Mouse (Mus musculus): Measurements from ENCODE around the gene Casq2. TPM values are rescaled to one million over a fixed set of nuclear protein-coding genes. Genes with fewer than 3 reads are reported as not detected.

The Casq2 gene
- polyA plus RNA-seq, 1 experiment from 2014 or later: 1.1 TPM

- Histone ChIP-seq H3K27ac (no peak overlapping the region), H3K9me3 (replicated peaks) (no peaks in the 10 kb centered on the region), H3K27me3 (0 out of 2 replicates have a peak, but pooled peaks cover 5% of the 10 kb centered on the region), H3K9ac (no peak overlapping the region), H3K4me2 (replicated peaks) (no peak overlapping the region), H3K4me3 (no peak overlapping the region), H3K4me1 (no peaks in the 10 kb centered on the region; the same call in 1 of the 2 replicates), H3K36me3 (no peaks in the 10 kb centered on the region)
- no peak for ATAC-seq (ENCODE audit: low FRiP score)
These were observed 34.7 kb downstream of the Casq2 start for GRCm38 (mm10) chr3:102120947-102121346.

- no peaks in the 10 kb centered on the region for H3K36me3 ChIP-seq
- H3K4me1 ChIP-seq: no peaks in the 10 kb centered on the region; the same call in 1 of the 2 replicates
- no peak for ATAC-seq (ENCODE audit: low FRiP score)
- no peak overlapping the region for H3K9ac ChIP-seq
- H3K4me2 ChIP-seq (replicated peaks): no peak overlapping the region
- no peaks in the 10 kb centered on the region for H3K9me3 ChIP-seq (replicated peaks)
- H3K27ac ChIP-seq: no peak overlapping the region
- 0 out of 2 replicates have a peak, but pooled peaks cover 2% of the 10 kb centered on the region for H3K27me3 ChIP-seq
- WGBS: 83% methylated on average over 7 of the region's 7 CpGs
- no peak overlapping the region for H3K4me3 ChIP-seq
These were observed 35.8 kb downstream of the Casq2 start for GRCm38 (mm10) chr3:102122046-102122445.

- H3K4me2 ChIP-seq (replicated peaks): no peak overlapping the region
- H3K27me3 ChIP-seq: no peaks in the 10 kb centered on the region
- H3K9ac ChIP-seq: no peak overlapping the region
- no peaks in the 10 kb centered on the region for H3K36me3 ChIP-seq
- no peak for ATAC-seq (ENCODE audit: low FRiP score)
- no peak overlapping the region for H3K27ac ChIP-seq
- H3K4me3 ChIP-seq: no peak overlapping the region
- 79% methylated on average over 6 of the region's 6 CpGs for WGBS
- no peaks in the 10 kb centered on the region; the same call in 1 of the 2 replicates for H3K4me1 ChIP-seq
- H3K9me3 ChIP-seq (replicated peaks): no peaks in the 10 kb centered on the region
These were observed 37.4 kb downstream of the Casq2 start for GRCm38 (mm10) chr3:102123654-102124053.

- H3K27me3 ChIP-seq: no peaks in the 10 kb centered on the region
These were observed 39.3 kb downstream of the Casq2 start for GRCm38 (mm10) chr3:102125546-102125945.

GRCm38 (mm10) chr3:102127114-102127513 lies 40.9 kb downstream of the Casq2 start:
- H3K9ac ChIP-seq: no peak overlapping the region
- H3K36me3 ChIP-seq: no peaks in the 10 kb centered on the region
- H3K4me1 ChIP-seq: no peaks in the 10 kb centered on the region; the same call in 1 of the 2 replicates
- 66% methylated on average over 2 of the region's 2 CpGs for whole genome bisulfite sequencing
- no peak overlapping the region for H3K4me3 ChIP-seq
- H3K27me3 ChIP-seq: no peaks in the 10 kb centered on the region
- no peak overlapping the region for H3K27ac ChIP-seq
- H3K4me2 ChIP-seq (replicated peaks): no peak overlapping the region
- H3K9me3 ChIP-seq (replicated peaks): no peaks in the 10 kb centered on the region
- ATAC-seq (ENCODE audit: low FRiP score): no peak

More at GRCm38 (mm10) chr3:102125546-102125945, 39.3 kb downstream of the Casq2 start:
- WGBS: 17% methylated on average over 1 of the region's 1 CpGs
- ATAC-seq (ENCODE audit: low FRiP score): no peak
- Histone ChIP-seq H3K4me1 (no peaks in the 10 kb centered on the region; the same call in 1 of the 2 replicates), H3K36me3 (no peaks in the 10 kb centered on the region), H3K9me3 (replicated peaks) (no peaks in the 10 kb centered on the region), H3K4me3 (no peak overlapping the region), H3K9ac (no peak overlapping the region), H3K27ac (no peak overlapping the region), H3K4me2 (replicated peaks) (no peak overlapping the region)

- H3K4me1 ChIP-seq: no peaks in the 10 kb centered on the region; the same call in 1 of the 2 replicates
- no peak overlapping the region for H3K9ac ChIP-seq
- WGBS: 91% methylated on average over 2 of the region's 2 CpGs
- H3K4me2 ChIP-seq (replicated peaks): no peak overlapping the region
- H3K4me3 ChIP-seq: no peak overlapping the region
- no peaks in the 10 kb centered on the region for H3K36me3 ChIP-seq
- ATAC-seq (ENCODE audit: low FRiP score): no peak
- no peak overlapping the region for H3K27ac ChIP-seq
- H3K9me3 ChIP-seq (replicated peaks): no peaks in the 10 kb centered on the region
- no peaks in the 10 kb centered on the region for H3K27me3 ChIP-seq
These were observed 42.0 kb downstream of the Casq2 start for GRCm38 (mm10) chr3:102128242-102128641.

GRCm38 (mm10) chr3:102130478-102130877 lies 44.3 kb downstream of the Casq2 start:
- Histone ChIP-seq H3K4me3 (no peak overlapping the region), H3K4me1 (peaks cover 3% of the 10 kb centered on the region), H3K9ac (no peak overlapping the region), H3K9me3 (replicated peaks) (no peaks in the 10 kb centered on the region), H3K27me3 (no peaks in the 10 kb centered on the region), H3K4me2 (replicated peaks) (no peak overlapping the region), H3K27ac (no peak overlapping the region), H3K36me3 (no peaks in the 10 kb centered on the region)
- 72% methylated on average over 6 of the region's 6 CpGs for WGBS
- no peak for ATAC-seq (ENCODE audit: low FRiP score)

GRCm38 (mm10) chr3:102131627-102132324 lies 45.6 kb downstream of the Casq2 start:
- Histone ChIP-seq H3K27me3 (no peaks in the 10 kb centered on the region), H3K9ac (no peak overlapping the region), H3K27ac (peak overlapping the region; percentile 66), H3K4me1 (peaks cover 12% of the 10 kb centered on the region), H3K4me2 (replicated peaks) (no peak overlapping the region), H3K36me3 (no peaks in the 10 kb centered on the region), H3K9me3 (replicated peaks) (no peaks in the 10 kb centered on the region), H3K4me3 (no peak overlapping the region)
- peak; percentile 69 for ATAC-seq (ENCODE audit: low FRiP score)
- 81% methylated on average over 9 of the region's 9 CpGs for WGBS

GRCm38 (mm10) chr3:102135389-102136113 lies 49.3 kb downstream of the Casq2 start:
- Histone ChIP-seq H3K36me3 (no peaks in the 10 kb centered on the region), H3K27ac (peak overlapping the region; percentile 36; the same call in 1 of the 2 replicates), H3K4me2 (replicated peaks) (no peak overlapping the region), H3K4me1 (peaks cover 12% of the 10 kb centered on the region), H3K4me3 (no peak overlapping the region), H3K9ac (no peak overlapping the region), H3K27me3 (no peaks in the 10 kb centered on the region), H3K9me3 (replicated peaks) (no peaks in the 10 kb centered on the region)
- no peak for ATAC-seq (ENCODE audit: low FRiP score)
- 20% methylated on average over 10 of the region's 10 CpGs for WGBS

GRCm38 (mm10) chr3:102137158-102137557 lies 50.9 kb downstream of the Casq2 start:
- WGBS: 76% methylated on average over 10 of the region's 10 CpGs
- Histone ChIP-seq H3K9ac (no peak overlapping the region), H3K4me1 (peaks cover 12% of the 10 kb centered on the region), H3K4me3 (no peak overlapping the region), H3K9me3 (replicated peaks) (no peaks in the 10 kb centered on the region), H3K36me3 (no peaks in the 10 kb centered on the region), H3K27ac (no peak overlapping the region), H3K27me3 (no peaks in the 10 kb centered on the region), H3K4me2 (replicated peaks) (no peak overlapping the region)
- ATAC-seq (ENCODE audit: low FRiP score): no peak

GRCm38 (mm10) chr3:102138899-102139298 lies 52.7 kb downstream of the Casq2 start:
- ATAC-seq (ENCODE audit: low FRiP score): no peak
- WGBS: 77% methylated on average over 6 of the region's 6 CpGs
- H3K9ac ChIP-seq: no peak overlapping the region
- H3K27me3 ChIP-seq: no peaks in the 10 kb centered on the region
- H3K27ac ChIP-seq: no peak overlapping the region
- no peaks in the 10 kb centered on the region for H3K9me3 ChIP-seq (replicated peaks)
- no peak overlapping the region for H3K4me2 ChIP-seq (replicated peaks)
- peaks cover 12% of the 10 kb centered on the region for H3K4me1 ChIP-seq
- no peak overlapping the region for H3K4me3 ChIP-seq
- H3K36me3 ChIP-seq: no peaks in the 10 kb centered on the region

- no peak overlapping the region for H3K27ac ChIP-seq
- no peak overlapping the region for H3K9ac ChIP-seq
- peaks cover 12% of the 10 kb centered on the region for H3K4me1 ChIP-seq
- H3K4me3 ChIP-seq: no peak overlapping the region
- 85% methylated on average over 6 of the region's 6 CpGs for WGBS
- no peak overlapping the region for H3K4me2 ChIP-seq (replicated peaks)
- H3K27me3 ChIP-seq: no peaks in the 10 kb centered on the region
- no peaks in the 10 kb centered on the region for H3K36me3 ChIP-seq
- no peak for ATAC-seq (ENCODE audit: low FRiP score)
- H3K9me3 ChIP-seq (replicated peaks): no peaks in the 10 kb centered on the region
These were observed 54.4 kb downstream of the Casq2 start for GRCm38 (mm10) chr3:102140606-102141005.
